Mouse (Mus musculus) lung, postnatal 0 days (tissue): ENCODE measurements around the gene Prkcb. TPM values are rescaled to one million over a fixed set of nuclear protein-coding genes. Genes with fewer than 3 reads are reported as not detected.

Experiments
- ATAC-seq: fragments of 200-750 bp; cut with Nextera tagmentation; 2 replicates; pipeline ENCODE4 v1.8.0; 2017; ENCODE audit warnings: moderate library complexity
- DNase-seq: peaks from one replicate; pipeline ENCODE4 v3.0.0-alpha.2; 2016; ENCODE audit warnings: low spot score
- H3K27ac ChIP-seq: fragments of 300-500 bp; sonication (generic); 2 replicates; pipeline ENCODE4 v1.5.1; 2014; ENCODE audit warnings: antibody characterized with exemption, mild to moderate bottlenecking, low read length, mixed read lengths
- H3K27me3 ChIP-seq: fragments of 300-500 bp; sonication (generic); replicated peaks from 2 replicates; pipeline ENCODE4 v1.6.1; 2014; ENCODE audit warnings: low read length, mixed read lengths; ENCODE audit not compliant: insufficient read depth
- H3K36me3 ChIP-seq: fragments of 300-500 bp; sonication (generic); 2 replicates; pipeline ENCODE4 v1.6.1; 2014; ENCODE audit warnings: low read length, mixed read lengths; ENCODE audit not compliant: insufficient read depth
- H3K4me1 ChIP-seq: fragments of 300-500 bp; sonication (generic); 2 replicates; pipeline ENCODE4 v1.6.1; 2014; ENCODE audit warnings: antibody characterized with exemption, low read depth, low read length, mixed read lengths; ENCODE audit not compliant: insufficient read depth
- H3K4me2 ChIP-seq: fragments of 300-500 bp; sonication (generic); replicated peaks from 2 replicates; pipeline ENCODE4 v1.6.1; 2014; ENCODE audit warnings: low read depth, mild to moderate bottlenecking, low read length, moderate library complexity, mixed read lengths
- H3K4me3 ChIP-seq: fragments of 300-500 bp; sonication (generic); 2 replicates; pipeline ENCODE4 v1.5.1; 2014; ENCODE audit warnings: low read depth, low read length
- H3K9ac ChIP-seq: fragments of 300-500 bp; sonication (generic); replicated peaks from 2 replicates; pipeline ENCODE4 v1.6.1; 2014; ENCODE audit warnings: low read depth, mild to moderate bottlenecking
- H3K9me3 ChIP-seq: fragments of 300-500 bp; sonication (generic); 2 replicates; pipeline ENCODE4 v1.6.1; 2016; ENCODE audit warnings: low read length, mixed read lengths
- CTCF ChIP-seq: IDR thresholded peaks from 2 replicates; pipeline ENCODE4 v1.5.1; 2016; ENCODE audit warnings: antibody characterized with exemption, mild to moderate bottlenecking
- EP300 ChIP-seq: IDR thresholded peaks from 2 replicates; pipeline ENCODE4 v1.6.1; 2016; ENCODE audit warnings: antibody characterized with exemption, mild to moderate bottlenecking, control low read depth
- WGBS: fragments of 180-500 bp; shearing (Covaris S2); extraction: QIAGEN DNeasy Blood & Tissue Kit; methylation state at CpG from one replicate; pipeline ENCODE4 v1.1.7; 2014; 5-methylcytosine and 5-hydroxymethylcytosine counted together
- polyA plus RNA-seq: library from polyadenylated mRNA; unstranded; fragments of >200 nt; fragmentation: Nextera tagmentation; extraction: Ambion mirVana; gene quantifications from 2 replicates; pipeline ENCODE4 v1.2.1, GENCODE M21; 2015

Prkcb gene
- polyA plus RNA-seq, 1 experiment from 2014 or later = 2.3 TPM

GRCm38 (mm10) chr7:122339476-122339875 lies 50.9 kb downstream of the Prkcb start:
- Histone ChIP-seq H3K4me2 (no peak overlapping the region), H3K4me3 (no peak overlapping the region), H3K27ac (no peak overlapping the region), H3K27me3 (no peaks in the 10 kb centered on the region), H3K9me3 (no peaks in the 10 kb centered on the region), H3K4me1 (no peaks in the 10 kb centered on the region), H3K36me3 (no peaks in the 10 kb centered on the region), H3K9ac (no peak overlapping the region)
- ATAC-seq = no peak
- 75% methylated on average over 2 of the region's 2 CpGs for WGBS
- TF ChIP-seq CTCF (no peak), EP300 (no peak)
- DNase-seq = no peak

GRCm38 (mm10) chr7:122341813-122342212 lies 53.3 kb downstream of the Prkcb start:
- Histone ChIP-seq H3K4me3 (no peak overlapping the region), H3K4me1 (no peaks in the 10 kb centered on the region), H3K36me3 (no peaks in the 10 kb centered on the region), H3K9ac (no peak overlapping the region), H3K4me2 (no peak overlapping the region), H3K27ac (no peak overlapping the region), H3K27me3 (no peaks in the 10 kb centered on the region), H3K9me3 (no peaks in the 10 kb centered on the region)
- TF ChIP-seq EP300 (no peak), CTCF (no peak)
- DNase-seq = no peak
- no peak for ATAC-seq
- WGBS = 58% methylated on average over 3 of the region's 3 CpGs

GRCm38 (mm10) chr7:122344656-122345055 lies 56.1 kb downstream of the Prkcb start:
- Histone ChIP-seq H3K9ac (no peak overlapping the region), H3K4me1 (no peaks in the 10 kb centered on the region), H3K27ac (no peak overlapping the region), H3K27me3 (no peaks in the 10 kb centered on the region), H3K4me3 (no peak overlapping the region), H3K36me3 (no peaks in the 10 kb centered on the region), H3K4me2 (no peak overlapping the region), H3K9me3 (no peaks in the 10 kb centered on the region)
- ATAC-seq (no peak), DNase-seq (peak; percentile 21)
- WGBS = 60% methylated on average over 7 of the region's 7 CpGs
- TF ChIP-seq CTCF (no peak), EP300 (no peak)

GRCm38 (mm10) chr7:122346251-122347242 lies 58.0 kb downstream of the Prkcb start:
- DNase-seq = no peak
- no peaks in the 10 kb centered on the region for H3K36me3 ChIP-seq
- no peak overlapping the region for H3K4me2 ChIP-seq
- H3K4me3 ChIP-seq = no peak overlapping the region
- ATAC-seq = no peak
- 69% methylated on average over 14 of the region's 14 CpGs for WGBS
- H3K27me3 ChIP-seq = no peaks in the 10 kb centered on the region
- TF ChIP-seq EP300 (no peak), CTCF (no peak)
- H3K4me1 ChIP-seq = no peaks in the 10 kb centered on the region
- H3K27ac ChIP-seq = no peak overlapping the region
- no peak overlapping the region for H3K9ac ChIP-seq
- H3K9me3 ChIP-seq = no peaks in the 10 kb centered on the region

GRCm38 (mm10) chr7:122347433-122347832 lies 58.9 kb downstream of the Prkcb start:
- Histone ChIP-seq H3K4me1 (no peaks in the 10 kb centered on the region), H3K27ac (no peak overlapping the region), H3K9me3 (no peaks in the 10 kb centered on the region), H3K27me3 (no peaks in the 10 kb centered on the region), H3K36me3 (no peaks in the 10 kb centered on the region), H3K4me3 (no peak overlapping the region), H3K9ac (no peak overlapping the region), H3K4me2 (no peak overlapping the region)
- ATAC-seq = no peak
- WGBS = 86% methylated on average over 3 of the region's 3 CpGs
- no peak for DNase-seq
- TF ChIP-seq EP300 = no peak
- TF ChIP-seq CTCF = no peak

- Histone ChIP-seq H3K27ac (no peak overlapping the region), H3K4me3 (no peak overlapping the region), H3K9me3 (no peaks in the 10 kb centered on the region), H3K36me3 (no peaks in the 10 kb centered on the region), H3K4me2 (no peak overlapping the region), H3K9ac (no peak overlapping the region), H3K27me3 (no peaks in the 10 kb centered on the region), H3K4me1 (no peaks in the 10 kb centered on the region)
- TF ChIP-seq CTCF (no peak), EP300 (no peak)
- ATAC-seq (no peak), DNase-seq (no peak)
- WGBS = 80% methylated on average over 5 of the region's 5 CpGs
Measured at GRCm38 (mm10) chr7:122349961-122350360, 61.4 kb downstream of the Prkcb start.
